In the genomic region with DNA sequence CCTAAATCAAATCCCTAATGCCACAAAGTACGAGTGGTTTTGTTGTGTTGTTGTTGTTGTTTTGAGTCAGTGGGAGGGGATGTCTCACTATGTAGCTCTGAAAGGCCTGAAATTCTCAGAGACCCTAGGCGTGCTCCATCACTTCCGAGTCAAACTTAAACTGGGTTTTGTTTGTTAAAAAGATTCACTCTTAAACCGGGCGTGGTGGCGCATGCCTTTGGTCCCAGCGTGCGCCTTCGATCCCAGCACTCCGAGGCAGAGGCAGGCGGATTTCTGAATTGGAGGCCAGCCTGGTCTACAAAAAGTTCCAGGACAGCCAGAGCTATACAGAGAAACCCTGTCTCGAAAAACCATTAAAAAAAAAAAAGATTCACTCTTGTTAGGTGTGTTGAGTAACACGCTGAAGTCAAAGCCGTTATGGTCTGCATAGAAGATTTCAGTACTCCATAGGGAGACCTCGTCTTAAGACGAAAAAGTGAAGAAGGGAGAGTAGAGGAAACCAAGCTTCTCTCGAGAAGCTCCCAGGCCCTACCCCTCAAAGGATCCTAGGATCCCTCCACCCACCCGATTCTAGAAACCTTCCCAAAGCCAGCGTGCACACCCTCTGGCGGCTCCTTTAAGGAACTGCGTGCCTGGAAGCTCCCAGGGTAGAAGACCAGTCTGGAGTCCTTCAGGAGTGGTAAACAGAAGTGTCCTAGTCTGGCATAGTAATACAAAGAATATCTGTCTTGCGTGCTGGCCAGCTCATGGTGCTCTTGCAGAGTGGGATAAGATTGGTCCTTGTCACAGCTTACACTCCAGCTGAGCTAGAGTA, we compare ENCODE assay signal across 8 mouse cellular contexts. TPM values are rescaled to one million over a fixed set of nuclear protein-coding genes. Genes with fewer than 3 reads are reported as not detected.
DNase-seq lines count a peak whose midpoint lies in the region; ATAC-seq lines count a peak whose summit lies in the region.

No protein-coding gene starts in this region.

- intact Hi-C loops in heart, postnatal 14 days (cut with DNase I) = loop anchor here (1.0 to 5.0 kb wide), 3 partner anchors 11 to 182 kb away; no protein-coding TSS in a partner anchor

- peak overlapping the region; percentile 95 for H3K4me3 ChIP-seq in forebrain, embryonic 10.5 days

- H3K4me1 ChIP-seq in forebrain, embryonic 10.5 days = peaks cover 54% of the 10 kb centered on the region

- H3K27ac ChIP-seq in forebrain, embryonic 10.5 days = peak overlapping the region; percentile 96

- H3K9me3 ChIP-seq in forebrain, embryonic 10.5 days = no peaks in the 10 kb centered on the region

- peak; percentile 44 for ATAC-seq in frontal cortex, adult (ENCODE audit: low TSS enrichment)

- no peak for DNase-seq in frontal cortex, postnatal 25 days (ENCODE audit: low spot score in 2 of 2)
- peak; percentile 23 for DNase-seq in c-Kit-positive CD71-positive TER-119-positive erythroid progenitor cells, embryonic 14.5 days (ENCODE audit: low spot score)
- DNase-seq in forebrain, embryonic 10.5 days (ENCODE audit: extremely low spot score, low spot score) = peak; percentile 67
- DNase-seq in heart, postnatal 14 days = peak; percentile 69 to 79
- peak; percentile 80 to 85 for DNase-seq in kidney, postnatal 4 days
- peak; percentile 81 for DNase-seq in lung, postnatal 25 days (ENCODE audit: low spot score)
- DNase-seq in retina, postnatal 1 day = peak; percentile 85

- peaks cover 21% of the 10 kb centered on the region for H3K36me3 ChIP-seq in forebrain, embryonic 10.5 days (replicated peaks)

- no peaks in the 10 kb centered on the region for H3K27me3 ChIP-seq in forebrain, embryonic 10.5 days (ENCODE audit: poor library complexity, severe bottlenecking)

- WGBS in forebrain, embryonic 10.5 days = 44% methylated on average over 22 of the region's 22 CpGs

RNA-seq across cellular contexts. Expression of a gene that starts 0.8 kb away (rescaled TPM):
- 11.2 and 14.4 TPM in 2 replicates for polyA plus RNA-seq in forebrain, embryonic 10.5 days (2016; fragmentation: Nextera tagmentation; extraction: Ambion mirVana)
- 10 to 100 TPM; 39.5 to 45.4 TPM for total RNA-seq in heart, postnatal 14 days (2021)

RNA-seq across cellular contexts. Expression of a gene that starts 34.4 kb away (rescaled TPM):
- polyA plus RNA-seq in forebrain, embryonic 10.5 days (2016; fragmentation: Nextera tagmentation; extraction: Ambion mirVana) = 175 and 194 TPM in 2 replicates
- 10 to 100 TPM; 41.7 to 48.2 TPM for total RNA-seq in heart, postnatal 14 days (2021)

RNA-seq across cellular contexts. Expression of a gene that starts 51.1 kb away (rescaled TPM):
- 0.35 and 0.50 TPM in 2 replicates for polyA plus RNA-seq in forebrain, embryonic 10.5 days (2016; fragmentation: Nextera tagmentation; extraction: Ambion mirVana)
- 1 to 10 TPM; 4.9 to 5.5 TPM for total RNA-seq in heart, postnatal 14 days (2021)

Comparison
In these comparisons a context has a peak if more than half of its experiments do, and no peak if none do; other contexts are left out.
1. DNase-seq: peak in c-Kit-positive CD71-positive TER-119-positive erythroid progenitor cells, embryonic 14.5 days (single experiment), forebrain, embryonic 10.5 days (single experiment), heart, postnatal 14 days (2 of 2), kidney, postnatal 4 days (2 of 2), lung, postnatal 25 days (single experiment) and retina, postnatal 1 day (single experiment); none in frontal cortex, postnatal 25 days (0 of 2).